Mouse (Mus musculus) small intestine, adult 2 months (tissue): ENCODE results near the gene Ttc25. TPM values are rescaled to one million over a fixed set of nuclear protein-coding genes. Genes with fewer than 3 reads are reported as not detected.

ENCODE experiments used
- H3K27ac ChIP-seq: fragments of 200-500 bp; 2 replicates; pipeline ENCODE4 v1.5.1; 2012; ENCODE audit warnings: low read depth, low read length, control low read depth, inconsistent platforms; ENCODE audit not compliant: insufficient read depth
- H3K27me3 ChIP-seq: fragments of 200-500 bp; 2 replicates; pipeline ENCODE4 v1.6.1; 2012; ENCODE audit warnings: mild to moderate bottlenecking, moderate library complexity, low read length, inconsistent platforms; ENCODE audit not compliant: control insufficient read depth, insufficient read depth
- H3K36me3 ChIP-seq: fragments of 200-500 bp; 2 replicates; pipeline ENCODE4 v1.6.1; 2012; ENCODE audit warnings: mild to moderate bottlenecking, low read length, control low read depth, inconsistent platforms; ENCODE audit not compliant: control insufficient read depth, insufficient read depth
- H3K4me1 ChIP-seq: fragments of 200-500 bp; 2 replicates; pipeline ENCODE4 v1.6.1; 2012; ENCODE audit warnings: low read length, inconsistent platforms, mixed read lengths; ENCODE audit not compliant: control insufficient read depth, insufficient read depth, insufficient read length
- H3K4me3 ChIP-seq: fragments of 200-500 bp; 2 replicates; pipeline ENCODE4 v1.5.1; 2012; ENCODE audit warnings: low read depth, mild to moderate bottlenecking, control low read depth, inconsistent platforms, low read length, moderate library complexity
- CTCF ChIP-seq: fragments of 200-500 bp; IDR thresholded peaks from 2 replicates; pipeline ENCODE4 v1.5.1; 2012; ENCODE audit warnings: low read depth, mild to moderate bottlenecking, control low read depth, inconsistent platforms, low read length, moderate library complexity, mixed read lengths; ENCODE audit not compliant: insufficient replicate concordance, insufficient read length; ENCODE audit errors: extremely low read depth
- POLR2A ChIP-seq: fragments of 200-500 bp; IDR thresholded peaks from 2 replicates; pipeline ENCODE4 v1.6.1; 2012; ENCODE audit warnings: low read depth, mild to moderate bottlenecking, control low read depth, inconsistent platforms, low read length, moderate library complexity
- WGBS: fragments of 180-500 bp; shearing (Covaris S2); methylation state at CpG from one replicate; pipeline ENCODE4 v1.1.7; 2018; 5-methylcytosine and 5-hydroxymethylcytosine counted together
- polyA plus RNA-seq: library from polyadenylated mRNA; depleted of rRNA; stranded (reverse); fragments of >200 nt; gene quantifications from 2 replicates; pipeline ENCODE4 v1.2.3, GENCODE M21; 2012

Gene Ttc25
- polyA plus RNA-seq, 1 experiment = 0.09 TPM

- Histone ChIP-seq H3K36me3 (no peaks in the 10 kb centered on the region), H3K4me1 (peaks cover 4% of the 10 kb centered on the region; the same call in 1 of the 2 replicates), H3K27ac (no peak overlapping the region), H3K4me3 (peak overlapping the region; percentile 49), H3K27me3 (no peaks in the 10 kb centered on the region)
- WGBS = 25% methylated on average over 7 of the region's 7 CpGs
- no peak for TF ChIP-seq POLR2A
- TF ChIP-seq CTCF = no peak
Observed at GRCm38 (mm10) chr11:100545746-100546085, 309 bp downstream of the Ttc25 start.

GRCm38 (mm10) chr11:100546955-100547354, 1.5 kb downstream of the Ttc25 start:
- Histone ChIP-seq H3K36me3 (no peaks in the 10 kb centered on the region), H3K4me1 (peaks cover 4% of the 10 kb centered on the region; the same call in 1 of the 2 replicates), H3K27ac (no peak overlapping the region), H3K27me3 (no peaks in the 10 kb centered on the region), H3K4me3 (no peak overlapping the region)
- TF ChIP-seq CTCF (no peak), POLR2A (no peak)
- 72% methylated on average over 6 of the region's 6 CpGs for WGBS

- no peak for TF ChIP-seq POLR2A
- TF ChIP-seq CTCF = no peak
- no peak overlapping the region for H3K4me3 ChIP-seq
- H3K27me3 ChIP-seq = no peaks in the 10 kb centered on the region
- H3K36me3 ChIP-seq = no peaks in the 10 kb centered on the region
- 71% methylated on average over 6 of the region's 6 CpGs for WGBS
- H3K4me1 ChIP-seq = peaks cover 4% of the 10 kb centered on the region; the same call in 1 of the 2 replicates
- no peak overlapping the region for H3K27ac ChIP-seq
Observed at GRCm38 (mm10) chr11:100548141-100548540, 2.7 kb downstream of the Ttc25 start.

- H3K27ac ChIP-seq = no peak overlapping the region
- WGBS = 80% methylated on average over 8 of the region's 8 CpGs
- no peak for TF ChIP-seq POLR2A
- TF ChIP-seq CTCF = no peak
- H3K36me3 ChIP-seq = no peaks in the 10 kb centered on the region
- H3K27me3 ChIP-seq = no peaks in the 10 kb centered on the region
- H3K4me1 ChIP-seq = peaks cover 4% of the 10 kb centered on the region; the same call in 1 of the 2 replicates
- no peak overlapping the region for H3K4me3 ChIP-seq
Observed at GRCm38 (mm10) chr11:100549466-100549865, 4.1 kb downstream of the Ttc25 start.

- Histone ChIP-seq H3K4me1 (peaks cover 3% of the 10 kb centered on the region; the same call in 1 of the 2 replicates), H3K4me3 (no peak overlapping the region), H3K27ac (no peak overlapping the region), H3K36me3 (no peaks in the 10 kb centered on the region), H3K27me3 (no peaks in the 10 kb centered on the region)
- no peak for TF ChIP-seq POLR2A
- TF ChIP-seq CTCF = no peak
- 73% methylated on average over 6 of the region's 6 CpGs for WGBS
Observed at GRCm38 (mm10) chr11:100550101-100550500, 4.7 kb downstream of the Ttc25 start.

GRCm38 (mm10) chr11:100552842-100553241, 7.4 kb downstream of the Ttc25 start:
- TF ChIP-seq POLR2A (no peak), CTCF (no peak)
- H3K36me3 ChIP-seq = no peaks in the 10 kb centered on the region
- no peaks in the 10 kb centered on the region for H3K4me1 ChIP-seq
- H3K4me3 ChIP-seq = no peak overlapping the region
- no peak overlapping the region for H3K27ac ChIP-seq
- WGBS = 72% methylated on average over 4 of the region's 4 CpGs
- no peaks in the 10 kb centered on the region for H3K27me3 ChIP-seq

- Histone ChIP-seq H3K4me1 (no peaks in the 10 kb centered on the region), H3K27ac (no peak overlapping the region), H3K4me3 (peak overlapping the region; percentile 21; the same call in 1 of the 2 replicates), H3K27me3 (no peaks in the 10 kb centered on the region), H3K36me3 (no peaks in the 10 kb centered on the region)
- WGBS = 25% methylated on average over 11 of the region's 11 CpGs
- TF ChIP-seq POLR2A (no peak), CTCF (no peak; the same call in 1 of the 2 replicates)
Observed at GRCm38 (mm10) chr11:100555583-100555982, 10.2 kb downstream of the Ttc25 start.

- Histone ChIP-seq H3K36me3 (no peaks in the 10 kb centered on the region), H3K27ac (no peak overlapping the region), H3K4me1 (no peaks in the 10 kb centered on the region), H3K4me3 (no peak overlapping the region), H3K27me3 (no peaks in the 10 kb centered on the region)
- no peak for TF ChIP-seq CTCF
- no peak for TF ChIP-seq POLR2A
- 77% methylated on average over 3 of the region's 3 CpGs for WGBS
Observed at GRCm38 (mm10) chr11:100557563-100557962, 12.2 kb downstream of the Ttc25 start.
